Mouse (Mus musculus) midbrain, embryonic 16.5 days (tissue): Measurements from ENCODE around the gene Ptcd3. TPM values are rescaled to one million over a fixed set of nuclear protein-coding genes. Genes with fewer than 3 reads are reported as not detected.
"Not testable (repeated sequence)": the region's sequence is repeated elsewhere in the genome, so short reads cannot be mapped to it uniquely, and the experiment has no call there.

Source experiments
- ATAC-seq: fragments of 200-750 bp; cut with Nextera tagmentation; 2 replicates; pipeline ENCODE4 v1.8.0; 2017; ENCODE audit warnings: moderate TSS enrichment
- H3K27ac ChIP-seq: fragments of 300-500 bp; sonication (generic); 2 replicates; pipeline ENCODE4 v1.5.1; 2014; ENCODE audit warnings: mild to moderate bottlenecking, low read length, mixed read lengths
- H3K27me3 ChIP-seq: fragments of 300-500 bp; sonication (generic); 2 replicates; pipeline ENCODE4 v1.6.1; 2014; ENCODE audit warnings: low read depth, low read length, mixed read lengths; ENCODE audit not compliant: control insufficient read depth, insufficient read depth
- H3K36me3 ChIP-seq: fragments of 300-500 bp; sonication (generic); 2 replicates; pipeline ENCODE4 v1.6.1; 2014; ENCODE audit warnings: mild to moderate bottlenecking, low read length, moderate library complexity, mixed read lengths; ENCODE audit not compliant: control insufficient read depth, insufficient read depth
- H3K4me1 ChIP-seq: fragments of 300-500 bp; sonication (generic); 2 replicates; pipeline ENCODE4 v1.6.1; 2014; ENCODE audit warnings: mild to moderate bottlenecking, low read length, mixed read lengths; ENCODE audit not compliant: control insufficient read depth, insufficient read depth
- H3K4me2 ChIP-seq: fragments of 300-500 bp; sonication (generic); 2 replicates; pipeline ENCODE4 v1.6.1; 2014; ENCODE audit warnings: mild to moderate bottlenecking, low read length, mixed read lengths
- H3K4me3 ChIP-seq: fragments of 300-500 bp; sonication (generic); 2 replicates; pipeline ENCODE4 v1.5.1; 2014; ENCODE audit warnings: low read depth, mild to moderate bottlenecking, low read length, moderate library complexity, mixed read lengths
- H3K9ac ChIP-seq: fragments of 300-500 bp; sonication (generic); 2 replicates; pipeline ENCODE4 v1.6.1; 2014; ENCODE audit warnings: low read depth, low read length, mixed read lengths
- H3K9me3 ChIP-seq: fragments of 300-500 bp; sonication (generic); replicated peaks from 2 replicates; pipeline ENCODE4 v1.6.1; 2014; ENCODE audit warnings: mild to moderate bottlenecking, low read length, mixed read lengths; ENCODE audit not compliant: control insufficient read depth, poor library complexity, severe bottlenecking
- WGBS: fragments of 180-500 bp; shearing (Covaris S2); extraction: QIAGEN DNeasy Blood & Tissue Kit; methylation state at CpG from one replicate; pipeline ENCODE4 v1.1.7; 2014; 5-methylcytosine and 5-hydroxymethylcytosine counted together
- polyA plus RNA-seq: library from polyadenylated mRNA; unstranded; fragments of >200 nt; fragmentation: Nextera tagmentation; extraction: Ambion mirVana; gene quantifications from 2 replicates; pipeline ENCODE4 v1.2.1, GENCODE M21; 2015

The Ptcd3 gene
- polyA plus RNA-seq, 1 experiment from 2014 or later = 75.6 TPM

- ATAC-seq = no peak
- Histone ChIP-seq H3K4me3 (peak overlapping the region; percentile 66), H3K27me3 (no peaks in the 10 kb centered on the region), H3K9ac (peak overlapping the region; percentile 63), H3K9me3 (no peaks in the 10 kb centered on the region), H3K4me2 (peak overlapping the region; percentile 63), H3K4me1 (peaks cover 12% of the 10 kb centered on the region), H3K36me3 (peaks cover 14% of the 10 kb centered on the region), H3K27ac (no peak overlapping the region)
- 11% methylated on average over 4 of the region's 4 CpGs for WGBS
Measured at GRCm38 (mm10) chr6:71907702-71908235, 781 bp downstream of the Ptcd3 start.

GRCm38 (mm10) chr6:71893263-71893662 lies 15.3 kb downstream of the Ptcd3 start:
- Histone ChIP-seq H3K36me3 (peaks cover 48% of the 10 kb centered on the region), H3K9ac (no peak overlapping the region)

GRCm38 (mm10) chr6:71877965-71878760 lies 30.4 kb downstream of the Ptcd3 start:
- WGBS = 95% methylated on average over 3 of the region's 3 CpGs
- H3K9me3 ChIP-seq = no peaks in the 10 kb centered on the region
- peaks cover 39% of the 10 kb centered on the region for H3K36me3 ChIP-seq
- no peak overlapping the region for H3K4me3 ChIP-seq
- H3K4me2 ChIP-seq = no peak overlapping the region
- no peaks in the 10 kb centered on the region for H3K27me3 ChIP-seq
- H3K9ac ChIP-seq = no peak overlapping the region
- 0 out of 2 replicates have a peak, but pooled peaks have one; percentile 26 for ATAC-seq
- H3K27ac ChIP-seq = no peak overlapping the region
- H3K4me1 ChIP-seq = no peaks in the 10 kb centered on the region

More at GRCm38 (mm10) chr6:71893263-71893662, 15.3 kb downstream of the Ptcd3 start:
- 97% methylated on average over 4 of the region's 4 CpGs for WGBS
- H3K27ac ChIP-seq = no peak overlapping the region
- no peak overlapping the region for H3K4me3 ChIP-seq
- H3K4me2 ChIP-seq = no peak overlapping the region
- ATAC-seq = no peak
- no peaks in the 10 kb centered on the region for H3K27me3 ChIP-seq
- H3K9me3 ChIP-seq = no peaks in the 10 kb centered on the region
- no peaks in the 10 kb centered on the region for H3K4me1 ChIP-seq

DNA sequence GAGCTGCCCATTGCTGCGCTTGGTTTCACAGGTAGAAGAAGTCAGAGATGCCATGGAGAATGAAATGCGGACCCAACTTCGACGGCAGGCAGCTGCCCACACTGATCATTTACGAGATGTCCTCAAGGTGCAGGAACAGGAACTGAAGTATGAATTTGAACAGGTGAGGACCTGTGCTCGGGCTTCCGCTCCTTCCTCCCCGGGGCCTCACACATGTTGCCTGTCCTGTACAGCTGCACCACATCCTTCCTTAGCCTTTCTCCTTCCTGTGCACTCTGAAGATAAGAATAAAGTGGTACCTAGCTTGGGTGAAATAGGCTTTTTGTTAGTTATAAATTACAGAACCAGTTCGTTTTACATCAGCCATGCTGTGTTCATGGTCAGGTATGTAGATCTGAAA lies 37.2 kb downstream of the Ptcd3 start:
- Histone ChIP-seq H3K27me3 (no peaks in the 10 kb centered on the region), H3K4me1 (no peaks in the 10 kb centered on the region), H3K9me3 (no peaks in the 10 kb centered on the region), H3K4me2 (no peak overlapping the region), H3K4me3 (no peak overlapping the region), H3K9ac (no peak overlapping the region), H3K27ac (no peak overlapping the region), H3K36me3 (peaks cover 27% of the 10 kb centered on the region)
- ATAC-seq = no peak
- WGBS = 96% methylated on average over 9 of the region's 9 CpGs

- H3K27ac ChIP-seq = no peak overlapping the region
- 100% methylated on average over 1 of the region's 1 CpGs for WGBS
- no peak for ATAC-seq
- H3K9me3 ChIP-seq = no peaks in the 10 kb centered on the region; the same call in 1 of the 2 replicates
- no peak overlapping the region for H3K4me2 ChIP-seq
- H3K36me3 ChIP-seq = peaks cover 35% of the 10 kb centered on the region
- H3K27me3 ChIP-seq = no peaks in the 10 kb centered on the region
- H3K9ac ChIP-seq = no peak overlapping the region
- no peaks in the 10 kb centered on the region for H3K4me1 ChIP-seq
- H3K4me3 ChIP-seq = no peak overlapping the region
Measured at GRCm38 (mm10) chr6:71868809-71869208, 39.7 kb downstream of the Ptcd3 start.

DNA sequence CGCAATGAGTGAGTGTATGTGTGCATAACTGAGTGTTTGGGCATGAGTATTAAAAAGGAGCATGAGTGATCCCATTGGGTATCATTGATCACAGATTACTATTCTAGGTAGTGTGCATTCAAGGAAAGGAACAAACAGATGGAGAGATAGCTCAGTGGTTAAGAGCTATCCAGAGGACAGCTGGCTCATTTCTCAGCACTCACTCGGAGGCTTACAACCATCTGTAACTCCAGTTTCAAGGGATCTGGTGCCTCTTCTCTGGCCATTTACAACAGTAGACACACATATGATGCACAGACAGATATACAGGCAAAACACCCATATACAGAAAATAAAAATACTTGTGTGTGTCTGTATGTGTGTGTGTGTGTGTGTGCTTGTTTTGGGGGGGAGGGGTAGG lies 40.8 kb downstream of the Ptcd3 start:
- no peak for ATAC-seq
- no peak overlapping the region for H3K9ac ChIP-seq
- H3K4me1 ChIP-seq = no peaks in the 10 kb centered on the region
- WGBS = 100% methylated on average over 2 of the region's 2 CpGs
- no peak overlapping the region for H3K27ac ChIP-seq
- H3K27me3 ChIP-seq = no peaks in the 10 kb centered on the region
- no peak overlapping the region for H3K4me3 ChIP-seq
- no peaks in the 10 kb centered on the region; the same call in 1 of the 2 replicates for H3K9me3 ChIP-seq
- H3K4me2 ChIP-seq = no peak overlapping the region
- peaks cover 38% of the 10 kb centered on the region for H3K36me3 ChIP-seq

DNA sequence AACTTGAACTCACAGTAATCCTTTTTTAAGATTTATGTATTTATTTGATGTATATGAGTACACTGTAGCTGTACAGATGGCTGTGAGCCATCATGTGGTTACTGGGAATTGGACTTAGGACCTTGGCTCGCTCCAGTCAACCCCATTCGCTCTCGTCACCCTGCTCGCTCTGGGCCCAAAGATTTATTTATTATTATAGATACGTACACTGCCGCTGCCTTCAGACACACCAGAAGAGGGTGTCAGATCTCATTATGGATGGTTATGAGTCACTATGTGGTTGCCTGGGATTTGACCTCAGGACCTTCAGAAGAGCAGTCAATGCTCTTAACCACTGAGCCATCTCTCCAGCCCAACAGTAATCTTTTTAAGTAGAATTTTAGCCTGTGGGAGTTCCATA lies 61.6 kb downstream of the Ptcd3 start:
- H3K4me2 ChIP-seq, H3K4me1 ChIP-seq, H3K9ac ChIP-seq, H3K9me3 ChIP-seq, H3K27ac ChIP-seq, ATAC-seq, H3K4me3 ChIP-seq, H3K36me3 ChIP-seq, H3K27me3 ChIP-seq: not testable (repeated sequence)
- WGBS = 95% methylated on average over 6 of the region's 6 CpGs

DNA sequence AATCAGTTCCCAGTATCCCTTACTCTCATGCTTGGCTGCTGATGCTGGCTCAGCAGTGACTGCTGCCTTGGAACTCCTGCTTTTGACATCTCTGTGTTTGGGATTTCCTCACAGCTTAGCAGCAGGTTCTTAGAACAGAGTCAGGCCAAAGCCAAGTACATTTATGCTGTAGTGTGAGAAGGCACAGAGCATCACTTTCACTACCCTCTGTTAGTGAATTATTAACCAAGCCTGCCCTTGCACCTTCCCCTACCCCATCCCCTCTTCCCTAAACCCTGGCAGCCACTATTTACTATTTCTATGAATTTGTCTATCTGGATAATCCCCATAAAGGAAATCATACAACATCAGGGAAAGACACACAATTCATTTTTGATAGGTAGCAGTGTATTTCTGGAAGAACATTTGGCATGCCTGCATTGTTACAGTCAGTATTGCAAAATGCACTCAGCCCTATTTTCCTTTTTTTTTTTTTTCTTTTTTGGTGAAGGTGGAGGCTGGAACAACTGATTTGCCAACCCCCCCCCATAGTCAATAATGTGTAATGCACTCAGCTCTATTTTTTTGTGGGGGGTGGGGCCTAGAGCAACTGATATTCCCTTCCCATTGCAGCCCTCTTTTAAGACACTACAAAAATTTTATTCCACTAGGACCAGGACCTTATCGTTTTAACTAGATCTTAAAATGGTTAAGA lies 67.8 kb downstream of the Ptcd3 start:
- ATAC-seq = no peak
- WGBS = 100% methylated on average over 1 of the region's 1 CpGs
- Histone ChIP-seq H3K4me3 (no peak overlapping the region), H3K4me1 (no peaks in the 10 kb centered on the region), H3K27ac (no peak overlapping the region), H3K36me3 (no peaks in the 10 kb centered on the region), H3K27me3 (no peaks in the 10 kb centered on the region), H3K9ac (no peak overlapping the region), H3K4me2 (no peak overlapping the region), H3K9me3 (no peaks in the 10 kb centered on the region)

- H3K27me3 ChIP-seq = no peaks in the 10 kb centered on the region
- no peak overlapping the region for H3K9ac ChIP-seq
- H3K36me3 ChIP-seq = 0 out of 2 replicates have a peak, but pooled peaks cover under 1% of the 10 kb centered on the region
- H3K4me2 ChIP-seq = no peak overlapping the region
- no peak for ATAC-seq
- H3K4me3 ChIP-seq = no peak overlapping the region
- no peaks in the 10 kb centered on the region for H3K9me3 ChIP-seq
- no peaks in the 10 kb centered on the region for H3K4me1 ChIP-seq
- no peak overlapping the region for H3K27ac ChIP-seq
Measured at GRCm38 (mm10) chr6:71839815-71840214, 68.7 kb downstream of the Ptcd3 start.
